Mouse (Mus musculus) embryonic facial prominence, embryonic 11.5 days (tissue): ENCODE measurements around the gene Klf13. TPM values are rescaled to one million over a fixed set of nuclear protein-coding genes. Genes with fewer than 3 reads are reported as not detected.

Experiments
- ATAC-seq: fragments of 200-750 bp; cut with Nextera tagmentation; replicated peaks from 2 replicates; pipeline ENCODE4 v1.8.0; 2017; ENCODE audit warnings: low read depth; ENCODE audit not compliant: insufficient number of reproducible peaks, low FRiP score, low TSS enrichment
- DNase-seq: peaks from one replicate; pipeline ENCODE4 v3.0.0-alpha.2; 2015; ENCODE audit warnings: low spot score
- H3K27ac ChIP-seq: fragments of 300-500 bp; sonication (generic); replicated peaks from 2 replicates; pipeline ENCODE4 v1.5.1; 2014; ENCODE audit warnings: mild to moderate bottlenecking, low read depth, low read length, control low read depth
- H3K27me3 ChIP-seq: fragments of 300-500 bp; sonication (generic); 2 replicates; pipeline ENCODE4 v1.6.1; 2014; ENCODE audit warnings: mild to moderate bottlenecking, low read length, moderate library complexity, mixed read lengths; ENCODE audit not compliant: control insufficient read depth, insufficient read depth
- H3K36me3 ChIP-seq: fragments of 300-500 bp; sonication (generic); replicated peaks from 2 replicates; pipeline ENCODE4 v1.6.1; 2014; ENCODE audit warnings: low read depth, mild to moderate bottlenecking, low read length, moderate library complexity, mixed read lengths; ENCODE audit not compliant: control insufficient read depth, insufficient read depth
- H3K4me1 ChIP-seq: fragments of 300-500 bp; sonication (generic); 2 replicates; pipeline ENCODE4 v1.6.1; 2014; ENCODE audit warnings: low read length, mixed read lengths; ENCODE audit not compliant: control insufficient read depth, insufficient read depth
- H3K4me2 ChIP-seq: fragments of 300-500 bp; sonication (generic); 2 replicates; pipeline ENCODE4 v1.6.1; 2014; ENCODE audit warnings: low read depth, mild to moderate bottlenecking, control low read depth, low read length, moderate library complexity
- H3K4me3 ChIP-seq: fragments of 300-500 bp; sonication (generic); 2 replicates; pipeline ENCODE4 v1.5.1; 2014; ENCODE audit warnings: low read depth, low read length, control low read depth
- H3K9ac ChIP-seq: fragments of 300-500 bp; sonication (generic); replicated peaks from 2 replicates; pipeline ENCODE4 v1.6.1; 2014; ENCODE audit warnings: mild to moderate bottlenecking, control low read depth, low read length
- H3K9me3 ChIP-seq: fragments of 300-500 bp; sonication (generic); replicated peaks from 2 replicates; pipeline ENCODE4 v1.6.1; 2016; ENCODE audit warnings: mild to moderate bottlenecking, low read length, inconsistent platforms, mixed read lengths; ENCODE audit not compliant: control insufficient read depth
- WGBS: fragments of 180-500 bp; shearing (Covaris S2); extraction: QIAGEN DNeasy Blood & Tissue Kit; methylation state at CpG from one replicate; pipeline ENCODE4 v1.1.7; 2014; 5-methylcytosine and 5-hydroxymethylcytosine counted together
- polyA plus RNA-seq: library from polyadenylated mRNA; unstranded; fragments of >200 nt; fragmentation: Nextera tagmentation; extraction: Ambion mirVana; gene quantifications from 2 replicates; pipeline ENCODE4 v1.2.1, GENCODE M21; 2014

Klf13 gene
- polyA plus RNA-seq, 1 experiment from 2014 or later, result 20.3 TPM

DNA sequence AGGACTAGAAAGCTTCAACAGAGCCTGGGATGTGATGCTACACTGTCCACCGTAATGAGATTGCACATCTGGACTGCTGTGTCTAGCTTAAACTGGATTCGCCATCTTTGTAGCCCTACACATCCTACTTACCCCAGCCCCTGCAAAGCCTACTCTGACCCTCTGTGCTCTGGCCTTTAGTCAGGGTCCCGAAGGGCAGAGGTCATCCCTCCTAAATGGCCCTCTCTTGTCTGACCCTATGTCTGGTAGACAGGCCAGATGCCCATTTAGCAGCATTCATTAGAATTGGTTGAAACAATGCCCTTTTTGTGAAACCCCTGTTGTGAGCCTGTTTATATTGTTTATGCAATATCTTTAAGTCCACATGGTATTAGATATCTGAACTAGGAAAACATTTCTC lies 31.2 kb upstream of the Klf13 start:
- 22% methylated on average over 3 of the region's 3 CpGs for WGBS
- H3K4me1 ChIP-seq, result no peaks in the 10 kb centered on the region
- no peak overlapping the region for H3K4me2 ChIP-seq
- no peak for ATAC-seq
- DNase-seq, result no peak
- H3K4me3 ChIP-seq, result no peak overlapping the region
- H3K36me3 ChIP-seq, result no peaks in the 10 kb centered on the region
- H3K9me3 ChIP-seq, result no peaks in the 10 kb centered on the region
- no peaks in the 10 kb centered on the region; the same call in 1 of the 2 replicates for H3K27me3 ChIP-seq
- no peak overlapping the region for H3K9ac ChIP-seq
- H3K27ac ChIP-seq, result no peak overlapping the region

- ATAC-seq (no peak), DNase-seq (no peak)
- H3K4me2 ChIP-seq, result no peak overlapping the region
- no peak overlapping the region for H3K4me3 ChIP-seq
- H3K4me1 ChIP-seq, result no peaks in the 10 kb centered on the region
- H3K27ac ChIP-seq, result no peak overlapping the region
- no peaks in the 10 kb centered on the region for H3K9me3 ChIP-seq
- no peaks in the 10 kb centered on the region for H3K36me3 ChIP-seq
- 62% methylated on average over 5 of the region's 5 CpGs for WGBS
- H3K9ac ChIP-seq, result no peak overlapping the region
- H3K27me3 ChIP-seq, result no peaks in the 10 kb centered on the region; the same call in 1 of the 2 replicates
Measured at GRCm38 (mm10) chr7:63965635-63966418, 27.1 kb upstream of the Klf13 start.

- H3K27me3 ChIP-seq, result no peaks in the 10 kb centered on the region; the same call in 1 of the 2 replicates
- no peak overlapping the region for H3K4me2 ChIP-seq
- 46% methylated on average over 2 of the region's 2 CpGs for WGBS
- DNase-seq (no peak), ATAC-seq (no peak)
- no peaks in the 10 kb centered on the region for H3K4me1 ChIP-seq
- H3K27ac ChIP-seq, result no peak overlapping the region
- no peak overlapping the region for H3K9ac ChIP-seq
- H3K4me3 ChIP-seq, result no peak overlapping the region
- no peaks in the 10 kb centered on the region for H3K36me3 ChIP-seq
- H3K9me3 ChIP-seq, result no peaks in the 10 kb centered on the region
Measured at GRCm38 (mm10) chr7:63965135-63965534, 26.4 kb upstream of the Klf13 start.

- no peak overlapping the region for H3K4me2 ChIP-seq
- no peak overlapping the region for H3K9ac ChIP-seq
- H3K27me3 ChIP-seq, result no peaks in the 10 kb centered on the region; the same call in 1 of the 2 replicates
- H3K36me3 ChIP-seq, result no peaks in the 10 kb centered on the region
- H3K4me3 ChIP-seq, result no peak overlapping the region
- H3K4me1 ChIP-seq, result no peaks in the 10 kb centered on the region
- no peaks in the 10 kb centered on the region for H3K9me3 ChIP-seq
- WGBS, result 81% methylated on average over 6 of the region's 6 CpGs
- DNase-seq (no peak), ATAC-seq (peak; percentile 22; the same call in 1 of the 2 replicates)
- H3K27ac ChIP-seq, result no peak overlapping the region
Measured at GRCm38 (mm10) chr7:63964121-63964520, 25.4 kb upstream of the Klf13 start.

- Histone ChIP-seq H3K27me3 (no peaks in the 10 kb centered on the region; the same call in 1 of the 2 replicates), H3K9ac (no peak overlapping the region), H3K4me1 (no peaks in the 10 kb centered on the region), H3K4me2 (no peak overlapping the region), H3K27ac (no peak overlapping the region), H3K4me3 (no peak overlapping the region), H3K36me3 (no peaks in the 10 kb centered on the region), H3K9me3 (no peaks in the 10 kb centered on the region)
- ATAC-seq (no peak), DNase-seq (no peak)
- WGBS, result 69% methylated on average over 5 of the region's 5 CpGs
Measured at GRCm38 (mm10) chr7:63963632-63964031, 24.9 kb upstream of the Klf13 start.

DNA sequence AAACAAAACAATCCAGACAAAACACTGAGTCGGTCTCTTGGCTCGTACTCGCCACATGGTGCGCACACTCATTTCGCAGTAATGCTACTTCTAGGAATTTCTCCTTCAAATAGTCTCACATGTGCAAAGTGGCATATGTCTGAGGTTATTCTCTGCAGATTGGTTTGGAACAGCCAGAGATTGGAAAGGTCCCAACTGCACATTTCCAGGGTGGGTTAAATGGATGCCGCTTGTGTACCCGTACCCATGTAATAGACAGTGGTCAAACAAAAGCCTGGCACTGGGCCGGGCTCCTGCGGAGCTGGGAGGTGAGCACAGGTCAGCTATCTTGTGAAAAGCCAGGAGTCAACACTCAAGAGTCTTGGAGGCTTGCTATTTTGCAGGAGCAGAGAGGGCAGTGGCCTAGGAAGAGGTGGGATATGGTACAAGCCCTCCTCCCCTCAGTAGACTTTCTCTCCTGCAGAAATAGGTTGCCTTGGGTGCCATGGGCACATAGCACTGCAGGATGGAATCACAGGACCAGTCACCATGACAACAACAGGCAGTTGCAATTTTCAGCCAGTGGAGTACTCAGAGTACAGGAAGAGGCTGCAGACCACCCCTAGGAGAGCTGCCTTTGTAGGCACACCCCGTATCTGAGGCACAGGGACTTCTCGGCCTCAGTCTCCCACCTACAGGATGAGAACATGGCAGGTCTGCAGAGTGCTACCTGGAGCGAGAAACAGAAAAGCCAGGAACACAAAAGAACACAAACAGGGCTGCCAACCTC lies 19.3 kb upstream of the Klf13 start:
- no peaks in the 10 kb centered on the region for H3K36me3 ChIP-seq
- H3K27me3 ChIP-seq, result no peaks in the 10 kb centered on the region
- no peak overlapping the region for H3K27ac ChIP-seq
- ATAC-seq (0 out of 2 replicates have a peak, but pooled peaks have one; percentile 5), DNase-seq (no peak)
- no peak overlapping the region for H3K4me2 ChIP-seq
- H3K9me3 ChIP-seq, result no peaks in the 10 kb centered on the region
- H3K9ac ChIP-seq, result no peak overlapping the region
- no peaks in the 10 kb centered on the region for H3K4me1 ChIP-seq
- no peak overlapping the region for H3K4me3 ChIP-seq
- 74% methylated on average over 12 of the region's 12 CpGs for WGBS

DNA sequence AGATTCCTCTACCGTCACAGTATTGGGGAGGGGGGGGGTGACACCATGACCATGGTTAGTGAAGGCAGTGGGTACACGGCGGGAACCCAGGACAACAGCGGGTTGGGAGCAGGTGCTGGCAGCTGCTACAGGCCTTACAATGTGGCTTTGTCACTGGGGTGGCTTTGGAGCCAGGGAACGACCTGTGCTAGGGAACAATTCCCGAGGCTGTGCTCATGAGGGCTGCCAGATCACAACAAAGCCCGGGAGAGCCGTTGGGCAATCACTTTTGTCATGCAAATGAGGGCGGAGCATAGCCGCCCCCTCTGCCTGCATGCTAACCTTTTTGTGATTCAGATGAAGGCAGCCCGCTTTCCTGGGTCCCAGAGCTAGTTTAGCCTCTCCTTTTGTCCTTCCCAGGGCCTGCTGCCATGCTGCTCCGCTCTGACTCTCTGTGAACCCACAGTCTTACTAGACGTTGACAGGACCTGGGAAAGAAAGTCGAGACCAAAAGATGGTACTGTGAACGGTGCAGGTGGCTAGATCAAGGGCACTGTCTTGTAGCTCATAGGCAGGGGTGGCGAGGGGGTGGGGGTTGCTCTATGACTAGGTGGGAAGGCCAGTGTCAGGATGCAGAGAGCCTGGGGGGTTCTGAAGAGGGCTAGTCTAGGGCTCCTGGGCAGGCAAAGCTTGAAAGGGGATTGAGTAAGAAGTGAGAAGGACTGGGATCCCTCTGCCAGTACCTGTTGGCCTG lies 18.4 kb upstream of the Klf13 start:
- WGBS, result 15% methylated on average over 16 of the region's 16 CpGs
- ATAC-seq (peak; percentile 82), DNase-seq (peak; percentile 49)
- Histone ChIP-seq H3K9me3 (no peaks in the 10 kb centered on the region), H3K27ac (0 out of 2 replicates have a peak overlapping the region, but pooled peaks have one; percentile 15), H3K4me3 (no peak overlapping the region), H3K27me3 (no peaks in the 10 kb centered on the region), H3K4me1 (no peaks in the 10 kb centered on the region), H3K4me2 (no peak overlapping the region), H3K36me3 (no peaks in the 10 kb centered on the region), H3K9ac (no peak overlapping the region)
